Mouse (Mus musculus) spleen, adult 18-20 months (tissue): ENCODE measurements around the gene Abcc6.
A peak's percentile ranks its signal among the peaks of the same experiment; 100 is the strongest.

Experiments used
- DNase-seq, 2 experiments: peaks; one replicate each; pipeline ENCODE4 v3.0.0; 2022; ENCODE audit warnings: mixed read lengths in 2 of 2

The Abcc6 gene

DNA sequence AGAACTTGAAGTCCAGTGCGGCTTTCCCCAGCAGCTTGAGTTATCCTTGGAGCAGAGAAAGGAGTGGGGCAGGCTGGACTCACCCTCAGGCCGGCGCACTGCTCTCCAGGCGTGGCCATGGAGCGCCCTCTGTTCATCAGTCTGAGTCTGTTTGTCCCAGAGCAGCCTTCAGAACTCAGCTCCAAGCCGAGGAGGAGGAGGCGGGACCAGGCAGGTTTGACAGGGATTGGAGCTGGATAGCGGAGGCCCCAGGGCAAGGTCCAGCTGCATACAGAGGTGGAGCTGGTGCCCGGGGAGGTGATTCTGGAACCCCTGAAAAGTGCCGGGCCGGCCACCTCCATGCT is at the start of gene Abcc6:
Gene Abcc6 (minus strand): TSS at position 158 of the 344 bp plus-strand sequence.
- no peak for DNase-seq

DNA sequence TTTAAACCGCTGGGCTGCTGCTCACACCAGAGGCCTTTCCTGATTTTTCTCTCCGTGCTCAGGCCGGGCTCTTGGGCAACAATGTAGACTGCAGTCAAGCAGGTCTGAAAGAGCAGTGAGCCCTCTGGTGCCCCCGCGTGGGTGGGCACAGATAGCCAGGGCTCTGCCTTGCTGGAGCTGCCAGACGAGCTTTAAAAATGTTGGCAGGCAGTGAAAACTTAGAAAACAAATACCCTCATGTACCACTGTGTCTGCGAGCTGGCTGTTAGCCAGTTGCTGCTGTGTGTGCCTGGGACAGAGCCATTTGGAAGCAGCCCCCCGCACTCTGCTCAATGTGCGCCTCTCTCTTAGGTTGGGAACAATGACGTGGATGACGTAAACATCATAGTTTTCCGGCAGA is 47.6 kb upstream of the Abcc6 start:
- no peak for DNase-seq

DNA sequence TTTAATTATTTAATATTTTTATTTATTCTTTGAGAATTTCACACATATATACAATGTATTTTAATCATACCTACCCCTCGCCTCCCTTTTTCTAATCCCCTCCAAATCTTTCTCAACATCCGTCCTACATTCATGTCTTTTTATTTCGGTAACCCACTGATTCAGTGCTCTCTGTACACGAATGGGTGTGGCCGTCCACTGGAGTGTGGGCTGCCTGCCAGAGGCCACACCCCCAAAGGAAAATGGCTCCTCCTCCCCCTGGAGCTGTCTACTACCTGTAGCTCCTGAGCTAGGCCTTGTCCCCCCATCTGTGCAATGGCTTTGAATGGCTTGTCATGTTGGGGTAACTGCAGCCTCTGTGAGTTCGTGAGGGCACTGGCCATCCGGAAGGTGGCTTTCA is 46.7 kb upstream of the Abcc6 start:
- DNase-seq, result no peak

DNA sequence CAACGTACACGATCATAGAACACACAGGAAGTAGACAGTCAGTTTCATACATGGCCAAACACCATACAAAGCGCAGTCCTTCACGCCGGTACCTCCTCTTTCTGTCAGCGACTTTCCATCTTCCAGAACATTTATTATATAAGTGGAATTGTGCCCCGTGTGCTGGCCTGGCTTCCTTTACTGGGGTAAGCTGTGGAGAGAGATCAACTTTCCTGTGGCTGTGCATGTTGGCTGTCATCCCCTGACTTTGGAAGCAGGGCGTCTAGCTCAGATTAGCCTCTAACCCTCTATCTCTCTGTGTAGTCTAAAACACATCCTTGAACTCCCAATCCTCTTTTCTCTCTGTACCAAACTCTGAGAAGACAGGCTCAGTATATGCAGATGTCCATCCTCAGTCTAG is 38.7 kb upstream of the Abcc6 start:
- DNase-seq, result no peak

DNA sequence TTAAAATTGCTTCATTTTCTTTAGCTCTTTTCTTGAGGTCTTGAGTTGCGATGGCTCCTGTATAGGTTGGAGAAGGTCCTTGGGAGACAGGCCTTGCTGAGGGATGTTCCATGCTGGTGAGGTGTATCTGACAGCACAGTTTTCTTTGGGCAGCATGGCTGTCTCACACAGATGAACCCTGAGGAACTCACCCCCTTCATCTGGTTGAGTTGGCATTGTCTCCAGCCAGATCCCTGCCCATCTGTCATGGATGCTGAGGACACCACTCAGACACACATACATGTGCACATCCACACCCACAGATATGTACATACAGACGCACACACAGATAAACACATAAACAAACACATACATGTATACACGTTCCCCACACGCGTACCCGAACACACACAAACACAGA is 33.2 kb upstream of the Abcc6 start:
- DNase-seq, result no peak

DNA sequence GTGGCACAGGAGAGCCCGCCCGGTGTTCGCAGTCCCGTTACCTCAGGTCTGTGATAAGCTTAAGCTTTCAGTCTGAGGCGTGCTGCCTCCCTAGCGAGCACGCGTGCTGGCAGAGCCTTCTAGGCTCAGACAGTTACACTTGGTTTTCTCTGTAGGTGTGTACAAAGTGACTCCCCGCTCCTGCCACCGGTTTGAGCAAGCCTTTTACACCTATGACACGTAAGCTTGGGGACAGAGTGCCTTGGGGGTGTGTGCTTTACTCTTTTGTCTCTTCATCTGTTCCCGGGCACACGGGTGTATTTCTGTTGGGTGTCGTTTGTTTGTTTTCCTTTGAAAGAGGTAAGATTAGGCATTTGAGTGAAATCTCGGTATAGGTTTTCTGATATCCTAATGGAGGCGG is 31.5 kb upstream of the Abcc6 start:
- DNase-seq, result no peak

DNA sequence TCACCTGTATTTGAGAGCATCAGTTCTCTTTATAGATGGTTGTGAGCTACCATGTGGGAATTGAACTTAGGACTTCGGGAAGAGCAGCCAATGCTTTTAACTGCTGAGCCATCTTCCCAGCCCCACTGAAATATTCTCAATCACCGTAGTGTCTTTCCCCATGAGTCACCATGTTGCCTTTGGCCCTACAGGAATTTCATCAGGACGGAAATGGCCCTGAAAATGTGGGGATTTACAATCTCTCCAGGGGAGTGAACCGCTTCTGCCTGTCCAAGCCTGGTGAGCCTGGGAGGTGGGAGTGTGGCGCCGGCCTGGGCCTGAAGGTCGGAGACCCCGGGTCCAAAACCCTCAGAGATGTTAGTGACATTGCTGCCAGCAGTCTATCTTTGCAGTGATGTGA is 30.6 kb upstream of the Abcc6 start:
- DNase-seq, result no peak

DNA sequence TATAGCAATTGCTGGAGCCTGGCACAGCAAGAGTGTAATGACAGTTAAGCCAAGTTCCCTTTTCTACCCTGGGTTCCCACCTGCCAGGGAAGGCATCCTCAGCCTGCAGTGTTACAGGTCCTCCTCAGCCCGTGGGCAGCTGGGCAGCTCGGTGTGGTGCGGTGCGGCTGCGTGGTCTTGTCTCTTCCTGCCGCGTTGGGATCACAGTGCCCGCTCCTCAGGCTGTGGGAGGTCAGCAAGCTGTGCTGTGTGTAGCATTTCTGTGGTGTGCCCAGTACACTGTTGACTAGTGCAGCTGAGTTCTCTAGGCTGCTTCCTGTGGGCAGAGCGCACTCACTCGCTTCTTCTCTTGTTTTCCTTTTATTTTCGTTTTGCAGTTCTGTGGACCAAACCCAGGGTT is 28.8 kb upstream of the Abcc6 start:
- DNase-seq, result peak; percentile 33 to 49

DNA sequence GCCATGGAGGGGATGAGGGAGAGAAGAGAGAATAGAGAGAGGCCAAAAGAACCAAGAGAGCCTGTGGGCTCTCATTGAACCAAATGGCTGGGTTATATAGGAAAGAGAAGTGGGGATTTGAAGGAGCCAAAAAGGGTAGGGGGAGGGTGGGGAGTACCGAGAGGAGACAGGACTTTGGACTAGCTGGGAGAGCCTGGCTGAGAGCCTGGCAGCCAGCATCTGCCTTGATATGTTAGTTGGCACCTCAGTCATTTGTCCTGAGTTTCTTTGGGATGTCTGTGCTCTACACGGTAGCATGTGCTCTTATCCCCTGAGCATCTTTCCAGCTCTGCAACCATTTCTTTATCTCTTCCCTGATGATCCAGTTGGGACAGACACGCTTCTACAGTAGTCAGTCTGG is 23.5 kb upstream of the Abcc6 start:
- DNase-seq, result no peak

DNA sequence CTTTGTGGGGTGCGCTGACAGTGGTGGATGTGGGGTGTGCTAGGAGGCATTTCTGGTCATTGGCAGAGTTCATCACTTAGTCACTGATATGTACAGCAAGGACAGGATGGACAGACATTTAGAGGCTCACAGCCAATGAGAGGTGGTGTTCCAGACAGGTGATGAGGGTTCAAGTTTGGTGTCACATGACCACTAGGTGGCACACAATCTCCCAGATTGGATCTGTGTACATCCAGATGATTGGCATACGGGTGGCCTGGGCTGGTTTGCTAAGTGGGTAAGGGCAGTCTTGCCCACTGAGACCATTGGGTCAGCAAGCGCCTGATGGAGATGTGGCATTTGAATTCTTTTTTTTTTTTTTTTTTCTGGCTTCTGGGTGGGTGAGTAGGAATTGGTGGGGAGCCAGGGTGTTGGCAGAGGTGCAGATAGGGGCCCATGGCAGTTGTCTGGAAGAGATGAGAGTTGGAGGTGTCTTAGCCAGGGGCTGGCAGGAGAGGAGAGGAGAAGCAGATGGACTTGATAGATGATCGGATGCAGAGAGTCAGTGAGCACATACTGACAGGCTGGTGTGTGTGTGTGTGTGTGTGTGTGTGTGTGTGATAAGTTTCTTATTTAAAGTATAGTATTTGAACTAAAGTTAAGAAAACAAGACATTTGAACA is 22.2 kb upstream of the Abcc6 start:
- DNase-seq, result peak in 1 of 2 experiments; percentile 32

DNA sequence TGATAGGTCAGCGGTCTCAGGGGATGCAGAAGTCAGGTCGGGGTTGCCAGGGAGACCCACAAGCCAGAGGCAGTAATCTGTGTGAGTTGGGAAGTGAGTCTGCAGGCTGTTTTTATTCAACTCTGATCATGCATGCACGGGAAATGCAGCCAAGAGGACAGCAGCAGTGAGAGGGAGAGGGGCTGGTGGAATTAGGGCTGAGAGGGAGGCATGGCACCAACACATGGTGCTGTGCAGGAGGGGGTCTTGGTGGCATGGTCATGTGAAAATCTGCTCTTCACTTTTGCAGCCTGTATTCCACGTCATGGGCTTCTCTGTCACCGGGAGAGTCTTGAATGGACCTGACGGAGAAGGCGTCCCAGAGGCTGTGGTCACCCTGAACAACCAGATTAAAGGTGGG is 19.9 kb upstream of the Abcc6 start:
- no peak for DNase-seq

DNA sequence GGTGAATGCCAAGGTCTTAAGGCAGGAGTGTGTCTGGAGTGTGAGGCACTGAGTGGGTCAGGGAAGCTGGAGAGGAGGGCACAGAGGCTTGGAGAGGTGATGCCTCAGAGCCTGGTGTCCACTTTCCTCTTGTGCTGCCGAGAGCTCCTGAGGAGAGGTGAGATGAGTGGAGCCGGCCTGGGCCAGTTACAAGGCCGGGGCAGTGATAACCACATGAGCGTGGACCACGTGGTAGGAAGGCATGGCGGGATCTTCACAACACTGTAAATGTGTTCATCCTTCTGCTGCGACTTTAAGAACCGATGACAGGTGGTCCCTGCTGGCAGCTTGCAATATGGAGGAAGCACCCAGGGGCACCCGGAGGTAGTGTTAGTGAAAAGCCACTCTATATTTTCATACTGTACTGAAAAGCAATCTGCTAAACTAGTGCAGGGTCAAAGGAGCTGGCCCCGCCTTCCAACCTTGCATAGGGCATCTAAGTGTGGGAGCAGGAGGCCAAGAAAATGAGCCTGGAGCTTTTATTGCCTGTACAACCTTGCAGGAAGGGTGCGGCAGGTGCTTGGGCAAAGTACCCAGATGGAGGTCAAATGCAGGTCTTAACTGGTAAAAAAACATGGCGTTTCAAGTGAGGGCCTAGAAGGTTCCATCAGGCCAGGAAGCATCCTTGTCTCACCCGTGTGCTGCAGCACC is 17.9 kb upstream of the Abcc6 start:
- no peak for DNase-seq

DNA sequence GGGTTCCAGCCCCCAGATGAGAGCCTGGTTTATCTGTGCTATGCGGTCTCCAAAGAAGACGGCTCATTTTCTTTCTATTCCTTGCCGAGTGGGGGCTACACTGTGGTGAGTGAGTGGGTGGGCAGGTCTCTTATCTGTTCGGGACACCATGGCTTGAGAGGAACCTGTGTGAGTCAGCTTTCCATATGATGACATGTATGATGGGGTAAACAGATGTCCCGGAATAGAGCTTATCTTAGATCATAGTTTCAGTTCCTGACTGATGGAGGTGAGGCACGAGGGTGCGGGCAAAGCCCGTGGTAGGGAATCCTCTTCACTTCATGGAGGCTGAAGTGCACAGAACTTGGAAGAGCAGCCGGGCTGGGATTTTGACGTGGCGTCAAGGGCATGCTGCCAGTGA is 15.8 kb upstream of the Abcc6 start:
- DNase-seq, result no peak

DNA sequence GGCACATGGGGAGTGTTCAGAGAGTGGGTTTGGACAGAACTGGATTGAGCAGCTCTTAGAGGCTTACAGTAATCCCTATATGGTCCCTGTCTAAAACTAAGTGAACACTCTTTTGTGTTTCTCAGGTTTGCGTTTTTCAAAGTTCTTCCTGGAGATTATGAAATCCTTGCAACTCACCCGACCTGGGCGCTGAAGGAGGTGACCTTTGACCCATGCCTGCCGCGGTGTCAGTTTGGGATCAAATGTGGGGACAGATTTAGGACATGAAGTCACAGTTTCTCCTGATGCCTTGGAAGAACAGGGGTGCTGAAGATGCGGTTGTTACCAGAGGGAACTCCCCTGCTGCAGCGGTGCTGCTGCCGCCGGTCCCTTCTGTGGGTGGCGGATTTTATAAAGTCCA is 14.0 kb upstream of the Abcc6 start:
- no peak for DNase-seq

DNA sequence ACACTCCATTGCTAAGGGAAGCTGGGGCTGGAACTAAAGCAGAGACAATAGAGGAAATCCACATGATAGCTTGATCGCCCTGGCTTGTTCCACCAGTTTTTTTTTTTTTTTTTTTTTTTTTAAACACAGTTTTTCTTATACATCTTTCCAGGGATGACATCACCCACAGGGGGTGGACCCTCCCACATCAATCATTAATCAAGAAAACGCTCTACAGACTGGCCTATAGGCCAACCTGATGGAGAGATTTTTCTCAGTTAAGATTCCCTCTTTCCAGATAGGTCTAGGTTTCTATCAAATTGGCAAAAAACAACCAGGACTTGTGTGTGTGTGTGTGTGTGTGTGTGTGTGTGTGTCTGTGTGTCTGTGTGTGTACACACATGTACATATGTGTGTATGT is 9.8 kb upstream of the Abcc6 start:
- no peak for DNase-seq

DNA sequence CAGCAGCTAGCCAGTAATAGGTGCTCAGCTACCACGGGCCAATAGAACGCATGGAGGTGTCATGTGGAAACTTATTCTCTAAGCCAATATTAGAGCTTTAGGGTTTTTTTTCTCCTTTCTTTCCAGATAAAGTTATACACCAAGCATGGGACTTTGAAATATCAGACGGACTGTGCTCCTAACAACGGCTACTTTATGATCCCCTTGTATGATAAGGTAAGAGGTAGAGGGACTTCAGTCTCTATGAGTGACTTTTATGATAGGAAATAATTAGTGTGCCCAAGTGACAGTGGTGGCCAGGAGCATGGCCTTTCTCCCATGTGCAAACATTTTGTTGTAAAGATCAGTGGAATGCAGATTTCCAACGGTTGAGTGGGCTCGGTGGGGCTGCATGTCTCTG is 7.3 kb upstream of the Abcc6 start:
- DNase-seq, result no peak

DNA sequence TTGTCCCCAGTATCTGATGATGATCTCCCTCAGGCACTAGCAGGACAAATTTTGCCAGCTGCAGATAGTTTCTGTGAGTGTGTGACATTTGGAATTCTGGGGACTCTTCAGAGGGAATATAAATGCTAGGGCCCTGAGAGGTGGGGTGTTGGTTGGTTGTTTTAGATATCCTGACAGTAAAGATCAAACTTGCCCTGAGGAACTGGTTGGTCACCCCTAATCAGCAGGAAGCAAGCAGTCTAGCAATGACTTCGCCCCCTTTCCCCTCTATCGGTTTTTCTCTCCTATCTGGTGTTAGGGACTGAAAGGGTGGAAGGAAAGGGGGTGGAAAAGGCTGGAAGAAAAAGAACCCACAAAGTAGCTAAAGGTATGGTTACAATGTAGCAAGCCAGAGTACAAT is 5.4 kb upstream of the Abcc6 start:
- DNase-seq, result no peak

DNA sequence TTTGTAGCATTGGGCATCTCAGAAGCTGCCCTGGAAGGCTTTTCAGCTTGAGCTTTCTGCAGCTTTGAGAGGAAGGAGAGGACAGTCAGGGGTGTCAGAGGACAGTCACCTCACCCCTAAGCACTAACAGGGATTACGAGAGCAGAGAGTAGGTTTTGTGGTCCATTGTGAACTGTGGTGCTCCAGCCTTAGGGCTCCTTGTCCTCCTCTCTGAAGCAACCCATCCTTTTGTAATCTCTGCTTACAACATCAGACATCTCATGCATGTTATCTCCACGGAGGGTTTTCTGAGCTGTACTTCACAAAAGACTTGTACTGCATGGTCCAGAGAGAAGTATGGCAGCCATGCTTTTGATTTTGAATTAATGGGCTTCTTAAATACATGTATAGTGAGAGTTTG is 4.9 kb upstream of the Abcc6 start:
- no peak for DNase-seq

DNA sequence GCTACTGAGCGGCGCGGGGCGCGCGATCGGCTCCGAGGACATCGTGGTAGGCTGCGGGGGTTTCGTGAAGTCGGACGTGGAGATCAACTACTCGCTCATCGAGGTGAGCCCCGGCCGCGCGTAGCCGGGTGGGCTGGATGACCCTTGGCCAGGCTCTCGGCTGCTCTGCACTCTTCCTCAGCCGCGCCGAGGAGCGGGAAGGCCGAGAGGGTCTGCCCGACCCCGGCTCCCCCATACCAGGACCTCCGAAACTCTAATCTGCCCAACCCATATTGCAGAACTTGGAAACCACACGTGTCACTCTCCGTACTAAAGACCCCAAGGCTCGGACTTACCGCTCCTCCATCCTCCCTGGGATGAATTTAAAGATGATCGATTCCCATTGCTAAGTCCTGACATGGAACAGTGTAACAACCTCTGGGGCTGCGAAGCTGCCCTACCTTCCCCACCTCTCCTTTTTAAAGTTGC is 3.8 kb upstream of the Abcc6 start:
- DNase-seq, result no peak

DNA sequence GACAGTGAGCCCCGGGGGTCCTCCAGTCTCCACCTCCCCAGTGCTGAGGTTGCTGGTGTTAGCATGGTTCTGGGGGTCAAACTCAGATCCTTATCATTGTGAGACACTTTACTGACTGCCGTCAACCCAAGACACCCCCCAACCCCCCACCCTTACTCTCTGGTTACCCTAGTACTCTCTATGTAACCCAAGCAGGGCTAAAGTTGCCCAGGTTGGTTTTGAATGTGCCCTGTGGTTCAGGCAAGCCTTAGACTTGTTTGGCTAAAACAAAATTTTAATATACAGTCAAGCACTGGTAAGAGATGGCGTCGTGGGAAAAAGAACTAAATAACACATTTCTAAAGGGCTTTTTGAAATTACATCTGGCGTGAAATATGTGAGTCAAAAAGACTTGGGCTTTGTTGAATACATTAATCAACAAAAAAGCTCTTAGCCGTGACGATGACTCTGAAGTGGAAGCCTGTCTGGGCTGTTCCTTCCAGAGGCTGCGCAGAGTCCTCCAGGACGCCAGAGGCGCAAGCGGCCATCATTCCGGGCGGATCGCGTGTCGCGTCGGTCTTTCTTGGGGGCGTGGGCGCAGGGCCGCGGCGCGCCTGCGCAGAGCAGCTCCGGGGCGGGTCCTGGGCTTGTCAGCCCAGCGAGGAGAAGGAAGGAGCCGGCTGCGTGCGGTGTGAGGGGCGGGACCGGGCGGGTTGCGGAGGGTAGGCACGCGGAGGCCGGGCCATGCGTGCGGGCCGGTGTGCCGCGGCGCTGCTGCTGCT is 3.2 kb upstream of the Abcc6 start, which contains the start of gene Nomo1:
Gene Nomo1 (plus strand): TSS at position 590 of the 761 bp plus-strand sequence.
- peak; percentile 93 to 99 for DNase-seq

DNA sequence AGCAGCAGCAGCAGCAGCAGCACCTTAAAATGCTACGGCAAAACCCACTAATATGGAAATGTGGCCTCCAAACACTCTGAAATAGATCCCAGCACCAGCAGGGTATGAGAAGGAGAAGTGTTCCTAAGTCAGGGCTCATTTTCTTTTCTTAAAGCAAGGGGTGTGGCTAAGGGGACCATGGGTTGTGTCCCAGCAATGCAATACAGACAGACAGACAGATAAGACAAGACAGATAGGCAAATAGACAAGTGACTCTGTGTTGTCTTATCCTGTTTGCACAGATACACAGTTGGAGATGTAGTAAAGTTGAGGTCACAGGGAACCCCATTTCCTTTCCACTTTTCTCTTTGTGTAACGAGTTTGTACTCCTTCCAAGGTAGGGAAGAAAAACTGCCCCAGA is 973 bp upstream of the Abcc6 start:
- DNase-seq, result no peak

DNA sequence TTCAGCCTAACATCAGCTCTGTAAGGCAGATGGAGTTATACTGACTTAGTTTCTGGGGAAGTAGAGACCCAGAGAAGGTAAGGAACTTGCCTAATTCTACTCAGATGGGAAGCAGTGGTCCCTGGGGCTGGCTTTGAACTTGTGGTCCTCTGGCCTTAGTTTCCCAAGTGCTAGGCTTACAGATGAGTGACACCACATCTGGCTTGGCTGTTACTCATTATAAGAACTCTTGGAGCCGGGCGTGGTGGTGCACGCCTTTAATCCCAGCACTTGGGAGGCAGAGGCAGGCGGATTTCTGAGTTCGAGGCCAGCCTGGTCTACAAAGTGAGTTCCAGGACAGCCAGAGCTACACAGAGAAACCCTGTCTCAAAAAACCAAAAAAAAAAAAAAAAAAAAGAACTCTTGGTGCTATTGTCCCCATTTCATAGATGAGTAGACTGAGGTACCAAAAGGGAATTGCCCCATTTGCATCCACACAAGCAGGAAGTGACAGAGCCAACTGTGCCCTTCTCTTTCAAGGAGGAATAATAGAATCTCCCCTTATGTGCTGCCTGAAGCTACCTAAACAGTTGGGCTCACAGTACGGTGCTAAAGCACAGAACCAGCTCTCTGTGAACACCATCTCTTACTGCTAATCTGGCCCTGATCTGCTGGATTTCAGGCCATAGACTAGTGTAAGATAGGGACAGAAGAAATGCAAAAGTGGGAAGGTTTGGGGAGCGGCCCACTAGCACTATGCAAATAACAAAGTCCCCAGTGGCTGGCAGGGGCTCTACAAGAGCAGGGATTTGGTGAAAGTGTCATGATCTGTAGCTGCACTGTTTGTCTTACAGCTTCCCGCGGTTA is 580 bp downstream of the Abcc6 start:
- DNase-seq, result no peak

DNA sequence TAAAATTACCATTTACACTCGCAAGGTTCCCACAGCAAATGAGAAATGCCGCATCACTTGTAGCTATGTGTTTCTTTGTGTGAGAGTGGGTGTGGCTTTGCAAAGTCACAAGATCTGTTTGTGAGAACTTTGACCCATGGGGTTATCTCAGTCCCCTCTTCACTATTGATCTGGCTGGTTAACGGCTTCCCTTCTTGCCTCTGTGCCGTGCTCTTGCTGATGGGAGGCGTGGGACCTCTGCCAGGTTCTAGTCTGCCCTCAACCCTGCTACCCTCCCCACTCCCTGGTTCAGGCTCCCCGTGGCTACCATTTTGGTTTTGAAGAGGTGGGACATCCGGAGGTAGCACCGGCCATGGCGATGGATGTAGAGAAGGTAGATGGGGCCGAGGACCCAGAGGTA is 1.4 kb downstream of the Abcc6 start:
- DNase-seq, result no peak
